Mouse (Mus musculus) heart, adult 2 months (tissue): ENCODE results near the gene Stk39. TPM values are rescaled to one million over a fixed set of nuclear protein-coding genes. Genes with fewer than 3 reads are reported as not detected.
A peak's percentile ranks its signal among the peaks of the same experiment; 100 is the strongest.

Source experiments
- DNase-seq, 2 experiments: peaks; one replicate each; pipeline ENCODE4 v3.0.0; 2021
- H3K27ac ChIP-seq: fragments of 200-600 bp; 2 replicates; pipeline ENCODE4 v1.8.1; 2022
- H3K27me3 ChIP-seq: fragments of 200-500 bp; 2 replicates; pipeline ENCODE4 v1.6.1; 2012; ENCODE audit warnings: mild to moderate bottlenecking, low read length, inconsistent platforms, mixed read lengths; ENCODE audit not compliant: control insufficient read depth, insufficient read depth
- H3K36me3 ChIP-seq: fragments of 200-500 bp; 2 replicates; pipeline ENCODE4 v1.6.1; 2012; ENCODE audit warnings: low read length, inconsistent platforms; ENCODE audit not compliant: control insufficient read depth, insufficient read depth
- H3K4me1 ChIP-seq: fragments of 200-500 bp; 2 replicates; pipeline ENCODE4 v1.6.1; 2011; ENCODE audit warnings: low read length; ENCODE audit not compliant: control insufficient read depth, insufficient read depth
- H3K4me3 ChIP-seq: fragments of 200-600 bp; 2 replicates; pipeline ENCODE4 v1.8.1; 2022
- H3K79me2 ChIP-seq: fragments of 200-500 bp; replicated peaks from 2 replicates; pipeline ENCODE4 v1.6.1; 2012; ENCODE audit warnings: mild to moderate bottlenecking, inconsistent platforms, low read length, moderate library complexity, mixed read lengths; ENCODE audit not compliant: control insufficient read depth, insufficient read depth
- H3K9ac ChIP-seq: fragments of 200-500 bp; 2 replicates; pipeline ENCODE4 v1.6.1; 2012; ENCODE audit warnings: low read depth, mild to moderate bottlenecking, control low read depth, inconsistent platforms, low read length, mixed read lengths
- CTCF ChIP-seq: fragments of 200-600 bp; IDR thresholded peaks from 2 replicates; pipeline ENCODE4 v1.8.1; 2022; ENCODE audit warnings: antibody characterized with exemption, mild to moderate bottlenecking, moderate library complexity
- EP300 ChIP-seq: fragments of 200-500 bp; IDR thresholded peaks from 2 replicates; pipeline ENCODE4 v1.6.1; 2011; ENCODE audit warnings: low read depth, low read length, control low read depth; ENCODE audit not compliant: insufficient read depth
- POLR2A ChIP-seq: fragments of 200-500 bp; IDR thresholded peaks from 2 replicates; pipeline ENCODE4 v1.6.1; 2011; ENCODE audit warnings: mild to moderate bottlenecking, low read depth, low read length, control low read depth; ENCODE audit not compliant: insufficient read depth
- WGBS: fragments of 180-500 bp; shearing (Covaris S2); methylation state at CpG from one replicate; pipeline ENCODE4 v1.1.7; 2018; 5-methylcytosine and 5-hydroxymethylcytosine counted together
- intact Hi-C: fragments of 180-260 bp; cut with DNase I; formaldehyde crosslinking; loops from one replicate; pipeline ENCODE4 v1.15.1; 2025
- polyA plus RNA-seq: library from polyadenylated mRNA; depleted of rRNA; stranded (reverse); fragments of >200 nt; gene quantifications from 2 replicates; pipeline ENCODE4 v1.2.3, GENCODE M21; 2012
- total RNA-seq, 2 experiments: library from RNA; stranded (reverse); gene quantifications; 2 replicates each; pipeline ENCODE4 v1.2.3; 2021

Stk39 gene
- total and polyA plus RNA-seq, 3 experiments: 34.2 to 85.2 (median 80.9) TPM

- H3K36me3 ChIP-seq: no peaks in the 10 kb centered on the region
- no peaks in the 10 kb centered on the region for H3K79me2 ChIP-seq
- intact Hi-C loops: no loop called here
- TF ChIP-seq EP300: no peak
- no peak for TF ChIP-seq POLR2A
- 91% methylated on average over 2 of the region's 2 CpGs for WGBS
- H3K9ac ChIP-seq: no peak overlapping the region
- no peaks in the 10 kb centered on the region for H3K4me1 ChIP-seq
- no peak overlapping the region for H3K4me3 ChIP-seq
- no peaks in the 10 kb centered on the region for H3K27me3 ChIP-seq
- H3K27ac ChIP-seq: no peak overlapping the region
- no peak for DNase-seq
These were observed 218.8 kb downstream of the Stk39 start for GRCm38 (mm10) chr2:68253222-68253621.

- DNase-seq: no peak
- WGBS: 96% methylated on average over 6 of the region's 6 CpGs
- H3K79me2 ChIP-seq: no peaks in the 10 kb centered on the region
- no peaks in the 10 kb centered on the region for H3K27me3 ChIP-seq
- H3K4me1 ChIP-seq: no peaks in the 10 kb centered on the region
- intact Hi-C loops: no loop called here
- no peak overlapping the region for H3K9ac ChIP-seq
- no peak overlapping the region for H3K27ac ChIP-seq
- H3K4me3 ChIP-seq: no peak overlapping the region
- no peaks in the 10 kb centered on the region for H3K36me3 ChIP-seq
- TF ChIP-seq POLR2A (no peak), CTCF (no peak), EP300 (no peak)
These were observed 219.9 kb downstream of the Stk39 start for GRCm38 (mm10) chr2:68252048-68252758.

- intact Hi-C loops: no loop called here
- Histone ChIP-seq H3K9ac (no peak overlapping the region), H3K4me1 (no peaks in the 10 kb centered on the region), H3K4me3 (no peak overlapping the region), H3K79me2 (no peaks in the 10 kb centered on the region), H3K36me3 (no peaks in the 10 kb centered on the region), H3K27me3 (no peaks in the 10 kb centered on the region), H3K27ac (no peak overlapping the region)
- 96% methylated on average over 10 of the region's 10 CpGs for WGBS
- no peak for TF ChIP-seq EP300
- no peak for TF ChIP-seq POLR2A
- TF ChIP-seq CTCF: no peak
- DNase-seq: no peak
These were observed 221.2 kb downstream of the Stk39 start for GRCm38 (mm10) chr2:68250897-68251296.

GRCm38 (mm10) chr2:68249855-68250424 is 222.1 kb downstream of the Stk39 start:
- no peak overlapping the region for H3K27ac ChIP-seq
- H3K27me3 ChIP-seq: no peaks in the 10 kb centered on the region
- intact Hi-C loops: no loop called here
- TF ChIP-seq EP300 (no peak), CTCF (0 out of 2 replicates have a peak, but pooled peaks have one; percentile 6)
- H3K4me1 ChIP-seq: no peaks in the 10 kb centered on the region
- no peaks in the 10 kb centered on the region for H3K36me3 ChIP-seq
- no peak overlapping the region for H3K4me3 ChIP-seq
- H3K79me2 ChIP-seq: no peaks in the 10 kb centered on the region
- WGBS: 82% methylated on average over 4 of the region's 4 CpGs
- no peak for DNase-seq
- H3K9ac ChIP-seq: no peak overlapping the region

- Histone ChIP-seq H3K9ac (no peak overlapping the region), H3K27ac (no peak overlapping the region), H3K36me3 (peaks cover 2% of the 10 kb centered on the region), H3K4me1 (no peaks in the 10 kb centered on the region), H3K79me2 (no peaks in the 10 kb centered on the region), H3K27me3 (no peaks in the 10 kb centered on the region), H3K4me3 (no peak overlapping the region)
- intact Hi-C loops: no loop called here
- DNase-seq: no peak
- 75% methylated on average over 3 of the region's 3 CpGs for WGBS
- TF ChIP-seq CTCF: no peak
- TF ChIP-seq POLR2A: no peak
- no peak for TF ChIP-seq EP300
These were observed 225.8 kb downstream of the Stk39 start for GRCm38 (mm10) chr2:68246284-68246683.

- Histone ChIP-seq H3K27ac (no peak overlapping the region), H3K36me3 (peaks cover 2% of the 10 kb centered on the region), H3K4me3 (no peak overlapping the region), H3K27me3 (no peaks in the 10 kb centered on the region), H3K4me1 (no peaks in the 10 kb centered on the region), H3K9ac (no peak overlapping the region), H3K79me2 (no peaks in the 10 kb centered on the region)
- no peak for TF ChIP-seq POLR2A
- no peak for TF ChIP-seq CTCF
- no peak for TF ChIP-seq EP300
- 82% methylated on average over 1 of the region's 1 CpGs for WGBS
- intact Hi-C loops: no loop called here
- DNase-seq: no peak
These were observed 227.5 kb downstream of the Stk39 start for GRCm38 (mm10) chr2:68244556-68244955.
